Mouse (Mus musculus) C3H10T1/2 (cell line): ENCODE data around the gene Cplx3. TPM values are rescaled to one million over a fixed set of nuclear protein-coding genes. Genes with fewer than 3 reads are reported as not detected.

Experiments
- polyA plus RNA-seq, 2 experiments: library from polyadenylated mRNA; unstranded; fragments of >200 nt; fragmentation: generic; extraction: Trizol; gene quantifications; one replicate each; pipeline ENCODE4 v1.2.1; 2012; ENCODE audit warnings: missing spikeins in 2 of 2

The Cplx3 gene
- under 1 TPM in 1 of 2 experiments, not detected in 1; 0.07 TPM for polyA plus RNA-seq

GRCm38 (mm10) chr9:57606139-57606851, at the start of gene Cplx3:
Cplx3 (minus strand) TSS chr9:57606281.

GRCm38 (mm10) chr9:57653283-57653682, 47.2 kb upstream of the Cplx3 start, which contains the start of gene Csk:
Csk (minus strand) TSS chr9:57653631.

GRCm38 (mm10) chr9:57620674-57621073, 14.6 kb upstream of the Cplx3 start, which contains the start of gene Lman1l:
Lman1l (minus strand) TSS chr9:57620774.

GRCm38 (mm10) chr9:57589224-57590126, 16.6 kb downstream of the Cplx3 start, which contains the start of gene Ulk3:
Ulk3 (plus strand) TSS chr9:57589452.

GRCm38 (mm10) chr9:57560861-57561710, 45.0 kb downstream of the Cplx3 start, which contains the start of gene Scamp2:
Scamp2 (plus strand) TSS chr9:57560943.

GRCm38 (mm10) chr9:57552139-57552887, 53.8 kb downstream of the Cplx3 start, which contains the start of gene Mpi:
Mpi (minus strand) TSS chr9:57552763.

Other genes with a start within 250 kb of the Cplx3 start
- gene Ppcdc, start 166.2 kb downstream of the Cplx3 start, polyA plus RNA-seq, result 10 to 100 TPM; 13.5 to 29.4 TPM
- gene Scamp5, start 138.2 kb downstream of the Cplx3 start, polyA plus RNA-seq, result 1 to 10 TPM; 2.9 to 6.9 TPM
- gene Rpp25, start 102.3 kb downstream of the Cplx3 start, polyA plus RNA-seq, result under 1 TPM; 0.02 to 0.05 TPM
- 100 to 1,000 TPM; 315 to 450 TPM for gene Cox5a, start 85.0 kb downstream of the Cplx3 start, polyA plus RNA-seq
- 10 to 100 TPM in 1 of 2 experiments, 1 to 10 TPM in 1; 5.1 to 17.4 TPM for gene Fam219b, start 68.8 kb downstream of the Cplx3 start, polyA plus RNA-seq
- 10 to 100 TPM; 24.2 to 27.6 TPM for gene Mpi, start 53.5 kb downstream of the Cplx3 start, polyA plus RNA-seq
- 10 to 100 TPM; 19.6 to 33.6 TPM for gene Scamp2, start 45.3 kb downstream of the Cplx3 start, polyA plus RNA-seq
- 1 to 10 TPM in 1 of 2 experiments, under 1 TPM in 1; 0.68 to 9.3 TPM for gene Ulk3, start 16.8 kb downstream of the Cplx3 start, polyA plus RNA-seq
- under 1 TPM; 0.05 to 0.18 TPM for gene Lman1l, start 14.5 kb upstream of the Cplx3 start, polyA plus RNA-seq
- 10 to 100 TPM; 59.7 to 79.1 TPM for gene Csk, start 47.4 kb upstream of the Cplx3 start, polyA plus RNA-seq
- not detected for gene Cyp1a2, start 77.4 kb upstream of the Cplx3 start, polyA plus RNA-seq
- under 1 TPM in 1 of 2 experiments, not detected in 1; 0.11 TPM for gene Cyp1a1, start 81.6 kb upstream of the Cplx3 start, polyA plus RNA-seq
- gene Edc3, start 102.3 kb upstream of the Cplx3 start, polyA plus RNA-seq, result 10 to 100 TPM in 1 of 2 experiments, 1 to 10 TPM in 1; 7.7 to 13.8 TPM
- gene Clk3, start 159.6 kb upstream of the Cplx3 start, polyA plus RNA-seq, result 10 to 100 TPM; 15.2 to 38.2 TPM
- 1 to 10 TPM in 1 of 2 experiments, under 1 TPM in 1; 0.41 to 1.1 TPM for gene Arid3b, start 230.5 kb upstream of the Cplx3 start, polyA plus RNA-seq